Mouse (Mus musculus) small intestine, adult 2 months (tissue): ENCODE measurements around the gene Suclg2.

Experiments
- CTCF ChIP-seq: fragments of 200-500 bp; IDR thresholded peaks from 2 replicates; pipeline ENCODE4 v1.5.1; 2012; ENCODE audit warnings: low read depth, mild to moderate bottlenecking, control low read depth, inconsistent platforms, low read length, moderate library complexity, mixed read lengths; ENCODE audit not compliant: insufficient replicate concordance, insufficient read length; ENCODE audit errors: extremely low read depth
- POLR2A ChIP-seq: fragments of 200-500 bp; IDR thresholded peaks from 2 replicates; pipeline ENCODE4 v1.6.1; 2012; ENCODE audit warnings: low read depth, mild to moderate bottlenecking, control low read depth, inconsistent platforms, low read length, moderate library complexity

DNA sequence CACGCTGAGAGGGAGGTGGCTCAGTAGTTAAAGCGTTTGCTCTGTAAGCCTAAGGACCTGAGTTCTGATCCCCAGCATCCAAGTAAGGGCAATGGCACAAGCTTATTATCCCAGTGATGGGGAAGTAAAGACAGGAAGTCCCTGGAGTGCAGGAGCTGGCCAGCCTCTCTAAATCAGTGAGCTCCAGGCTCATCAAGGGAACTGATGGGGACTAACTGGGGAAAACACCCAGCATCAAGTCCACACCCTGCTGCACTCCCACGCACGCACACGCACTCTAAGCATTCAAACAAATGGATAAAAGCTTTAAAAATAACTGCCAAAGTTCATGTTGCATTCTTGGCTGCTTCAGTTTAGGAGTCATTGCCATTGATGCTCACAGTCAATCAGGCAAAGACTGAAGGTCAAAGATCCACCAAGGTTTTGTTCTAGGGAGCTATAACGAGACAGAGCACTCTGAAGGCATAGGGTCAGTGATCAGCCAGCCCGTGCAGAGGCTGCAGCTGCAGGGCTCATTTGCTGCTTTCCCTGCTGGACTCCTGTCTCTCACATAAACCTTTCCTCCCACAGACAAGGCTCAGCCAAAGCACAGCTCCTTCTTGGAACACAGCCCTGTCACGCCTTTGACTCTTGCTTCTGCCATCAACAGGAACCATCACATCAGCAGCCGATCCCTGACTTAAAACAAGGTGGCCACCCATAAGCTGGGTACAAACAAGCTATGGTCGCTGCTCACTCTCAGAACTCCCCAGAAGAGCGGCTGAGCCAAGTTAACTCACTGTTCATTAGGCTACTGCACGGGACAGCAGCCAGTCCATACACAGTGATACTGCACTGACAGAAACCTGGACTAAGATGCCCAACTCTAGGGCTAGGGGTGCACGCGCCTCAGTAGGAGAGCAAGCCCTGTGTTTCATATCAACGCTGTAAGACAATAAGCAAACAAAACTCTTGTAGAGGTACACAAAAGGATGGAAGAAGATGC is 121.5 kb downstream of the Suclg2 start:
- no peak for TF ChIP-seq CTCF
- no peak for TF ChIP-seq POLR2A
